Mouse (Mus musculus) small intestine, adult 2 months (tissue): ENCODE measurements at regions not wholly inside any gene's neighbourhood (a gene's known extent, or its start where the extent isn't known, plus 50 kb on each side); places are given as distances from the start of the nearest gene placed in this dataset.
A peak's percentile ranks its signal among the peaks of the same experiment; 100 is the strongest.

ENCODE experiments used
- H3K27ac ChIP-seq: fragments of 200-500 bp; 2 replicates; pipeline ENCODE4 v1.5.1; 2012; ENCODE audit warnings: low read depth, low read length, control low read depth, inconsistent platforms; ENCODE audit not compliant: insufficient read depth
- H3K27me3 ChIP-seq: fragments of 200-500 bp; 2 replicates; pipeline ENCODE4 v1.6.1; 2012; ENCODE audit warnings: mild to moderate bottlenecking, moderate library complexity, low read length, inconsistent platforms; ENCODE audit not compliant: control insufficient read depth, insufficient read depth
- H3K36me3 ChIP-seq: fragments of 200-500 bp; 2 replicates; pipeline ENCODE4 v1.6.1; 2012; ENCODE audit warnings: mild to moderate bottlenecking, low read length, control low read depth, inconsistent platforms; ENCODE audit not compliant: control insufficient read depth, insufficient read depth
- H3K4me1 ChIP-seq: fragments of 200-500 bp; 2 replicates; pipeline ENCODE4 v1.6.1; 2012; ENCODE audit warnings: low read length, inconsistent platforms, mixed read lengths; ENCODE audit not compliant: control insufficient read depth, insufficient read depth, insufficient read length
- H3K4me3 ChIP-seq: fragments of 200-500 bp; 2 replicates; pipeline ENCODE4 v1.5.1; 2012; ENCODE audit warnings: low read depth, mild to moderate bottlenecking, control low read depth, inconsistent platforms, low read length, moderate library complexity
- CTCF ChIP-seq: fragments of 200-500 bp; IDR thresholded peaks from 2 replicates; pipeline ENCODE4 v1.5.1; 2012; ENCODE audit warnings: low read depth, mild to moderate bottlenecking, control low read depth, inconsistent platforms, low read length, moderate library complexity, mixed read lengths; ENCODE audit not compliant: insufficient replicate concordance, insufficient read length; ENCODE audit errors: extremely low read depth
- POLR2A ChIP-seq: fragments of 200-500 bp; IDR thresholded peaks from 2 replicates; pipeline ENCODE4 v1.6.1; 2012; ENCODE audit warnings: low read depth, mild to moderate bottlenecking, control low read depth, inconsistent platforms, low read length, moderate library complexity
- WGBS: fragments of 180-500 bp; shearing (Covaris S2); methylation state at CpG from one replicate; pipeline ENCODE4 v1.1.7; 2018; 5-methylcytosine and 5-hydroxymethylcytosine counted together

GRCm38 (mm10) chr12:25177827-25178226 lies 80.9 kb upstream of the Id2 start:
- no peak for TF ChIP-seq CTCF
- TF ChIP-seq POLR2A: no peak
- Histone ChIP-seq H3K36me3 (no peaks in the 10 kb centered on the region), H3K27ac (no peak overlapping the region), H3K27me3 (no peaks in the 10 kb centered on the region), H3K4me3 (no peak overlapping the region), H3K4me1 (no peaks in the 10 kb centered on the region; the same call in 1 of the 2 replicates)
- 42% methylated on average over 3 of the region's 3 CpGs for WGBS

GRCm38 (mm10) chr12:25176565-25176964 lies 79.6 kb upstream of the Id2 start:
- H3K27ac ChIP-seq: no peak overlapping the region
- H3K4me3 ChIP-seq: no peak overlapping the region
- TF ChIP-seq CTCF (no peak), POLR2A (no peak)
- no peaks in the 10 kb centered on the region for H3K27me3 ChIP-seq
- no peaks in the 10 kb centered on the region for H3K36me3 ChIP-seq
- no peaks in the 10 kb centered on the region; the same call in 1 of the 2 replicates for H3K4me1 ChIP-seq
- 45% methylated on average over 3 of the region's 3 CpGs for WGBS

- WGBS: 84% methylated on average over 6 of the region's 6 CpGs
- H3K36me3 ChIP-seq: no peaks in the 10 kb centered on the region
- TF ChIP-seq CTCF (no peak), POLR2A (no peak)
Measured at GRCm38 (mm10) chr12:25173064-25173463, 76.1 kb upstream of the Id2 start.

GRCm38 (mm10) chr12:25172450-25172849 lies 75.5 kb upstream of the Id2 start:
- Histone ChIP-seq H3K4me1 (peaks cover 8% of the 10 kb centered on the region), H3K27me3 (no peaks in the 10 kb centered on the region), H3K36me3 (no peaks in the 10 kb centered on the region), H3K4me3 (no peak overlapping the region), H3K27ac (no peak overlapping the region)
- WGBS: 95% methylated on average over 4 of the region's 4 CpGs
- TF ChIP-seq CTCF (no peak), POLR2A (no peak)

More at GRCm38 (mm10) chr12:25173064-25173463, 76.1 kb upstream of the Id2 start:
- no peak overlapping the region for H3K4me3 ChIP-seq
- peaks cover 6% of the 10 kb centered on the region; the same call in 1 of the 2 replicates for H3K4me1 ChIP-seq
- no peaks in the 10 kb centered on the region for H3K27me3 ChIP-seq
- no peak overlapping the region for H3K27ac ChIP-seq

GRCm38 (mm10) chr12:25169611-25170010 lies 72.7 kb upstream of the Id2 start:
- Histone ChIP-seq H3K27ac (peak overlapping the region; percentile 39), H3K4me1 (peaks cover 23% of the 10 kb centered on the region), H3K27me3 (no peaks in the 10 kb centered on the region), H3K4me3 (no peak overlapping the region), H3K36me3 (no peaks in the 10 kb centered on the region)
- TF ChIP-seq POLR2A (no peak), CTCF (no peak)
- 26% methylated on average over 3 of the region's 3 CpGs for WGBS

- Histone ChIP-seq H3K4me1 (peaks cover 30% of the 10 kb centered on the region), H3K36me3 (no peaks in the 10 kb centered on the region), H3K27ac (no peak overlapping the region), H3K4me3 (no peak overlapping the region), H3K27me3 (no peaks in the 10 kb centered on the region)
- TF ChIP-seq CTCF (no peak), POLR2A (no peak)
- 88% methylated on average over 5 of the region's 5 CpGs for WGBS
Measured at GRCm38 (mm10) chr12:25168213-25168545, 71.2 kb upstream of the Id2 start.

GRCm38 (mm10) chr12:25167504-25168212 lies 70.7 kb upstream of the Id2 start:
- TF ChIP-seq POLR2A (no peak), CTCF (no peak)
- WGBS: 71% methylated on average over 12 of the region's 12 CpGs
- H3K27ac ChIP-seq: no peak overlapping the region
- H3K27me3 ChIP-seq: no peaks in the 10 kb centered on the region
- no peaks in the 10 kb centered on the region for H3K36me3 ChIP-seq
- no peak overlapping the region for H3K4me3 ChIP-seq
- peaks cover 30% of the 10 kb centered on the region for H3K4me1 ChIP-seq
